In genomic region chr2:5939319-5939718, GRCm38 (mm10) we compare ENCODE assay signal across 20 mouse cellular contexts. TPM values are rescaled to one million over a fixed set of nuclear protein-coding genes. Genes with fewer than 3 reads are reported as not detected.
DNase-seq lines count a peak whose midpoint lies in the region; ATAC-seq and TF ChIP-seq lines count a peak whose summit lies in the region.
"Had no signal": no experiment of that assay in that cellular context is flagged by ENCODE, and none has a peak within 500 bp of the region (broad histone marks: within the 10 kb centered on the region; RNA-seq: fewer than 3 reads in every experiment).

No protein-coding gene starts in this region.

- H3K27ac ChIP-seq in liver, embryonic 12.5 days, result no peak overlapping the region
- no peak overlapping the region for H3K27ac ChIP-seq in liver, embryonic 11.5 days (ENCODE audit: low read depth, low read length)
- H3K27ac ChIP-seq in liver, postnatal 0 days (ENCODE audit: low read depth), result no peak overlapping the region
- H3K27ac ChIP-seq in intestine, embryonic 15.5 days, result no peak overlapping the region
- H3K27ac ChIP-seq: embryonic facial prominence, embryonic 10.5 days; embryonic facial prominence, embryonic 12.5 days; forebrain, embryonic 13.5 days; forebrain, embryonic 15.5 days had no signal

- peaks cover 43% of the 10 kb centered on the region for H3K4me1 ChIP-seq in liver, embryonic 12.5 days
- H3K4me1 ChIP-seq in liver, embryonic 11.5 days (replicated peaks; ENCODE audit: control insufficient read depth, insufficient read depth, low read length), result 0 out of 2 replicates have a peak, but pooled peaks cover 8% of the 10 kb centered on the region
- peaks cover 7% of the 10 kb centered on the region; the same call in 1 of the 2 replicates for H3K4me1 ChIP-seq in liver, postnatal 0 days (ENCODE audit: insufficient read depth)
- H3K4me1 ChIP-seq in intestine, embryonic 15.5 days (replicated peaks), result no peaks in the 10 kb centered on the region
- H3K4me1 ChIP-seq: embryonic facial prominence, embryonic 12.5 days had no signal

- TF ChIP-seq EP300 in liver, postnatal 0 days (IDR thresholded peaks at IDR 0.05; ENCODE audit: low read depth), result no peak

- no peak overlapping the region for H3K9ac ChIP-seq in liver, embryonic 12.5 days
- no peak overlapping the region for H3K9ac ChIP-seq in liver, embryonic 11.5 days (ENCODE audit: low read depth, low read length)
- H3K9ac ChIP-seq in liver, postnatal 0 days (replicated peaks), result no peak overlapping the region
- no peak overlapping the region for H3K9ac ChIP-seq in intestine, embryonic 15.5 days
- H3K9ac ChIP-seq: embryonic facial prominence, embryonic 12.5 days; forebrain, embryonic 13.5 days; forebrain, embryonic 15.5 days; forebrain, postnatal 0 days had no signal

- no peak for DNase-seq in liver, embryonic 11.5 days (ENCODE audit: low spot score)
- DNase-seq in c-Kit-positive CD71-positive TER-119-negative erythroid progenitor cells, embryonic 14.5 days (ENCODE audit: low read depth), result peak; percentile 23
- no peak for DNase-seq in liver, postnatal 0 days
- DNase-seq in right cerebral cortex, adult 2 months (ENCODE audit: low spot score in 2 of 2), result no peak
- DNase-seq: adrenal gland, adult 2 months; adrenal gland, postnatal 10 days; adrenal gland, postnatal 25 days; cerebellum, adult 11-12 months; cerebellum, adult 2 months; cerebellum, adult 9-10 months; cerebellum, postnatal 10 days; cerebellum, postnatal 25 days; forebrain, postnatal 0 days had no signal

- H3K4me3 ChIP-seq in liver, embryonic 12.5 days, result no peak overlapping the region
- H3K4me3 ChIP-seq in liver, embryonic 11.5 days (ENCODE audit: low read depth, low read length), result no peak overlapping the region
- H3K4me3 ChIP-seq in liver, postnatal 0 days (ENCODE audit: low read depth, low read length), result no peak overlapping the region
- H3K4me3 ChIP-seq in intestine, embryonic 15.5 days (replicated peaks), result no peak overlapping the region
- H3K4me3 ChIP-seq: embryonic facial prominence, embryonic 10.5 days; embryonic facial prominence, embryonic 12.5 days; forebrain, embryonic 13.5 days; forebrain, embryonic 15.5 days had no signal

- no peak for TF ChIP-seq CTCF in liver, postnatal 0 days (IDR thresholded peaks at IDR 0.05; ENCODE audit: low read depth)

- H3K36me3 ChIP-seq in liver, embryonic 12.5 days, result no peaks in the 10 kb centered on the region
- no peaks in the 10 kb centered on the region for H3K36me3 ChIP-seq in liver, embryonic 11.5 days (ENCODE audit: control insufficient read depth, insufficient read depth, low read length)
- no peaks in the 10 kb centered on the region for H3K36me3 ChIP-seq in liver, postnatal 0 days (replicated peaks; ENCODE audit: insufficient read depth, low read length)
- no peaks in the 10 kb centered on the region for H3K36me3 ChIP-seq in intestine, embryonic 15.5 days
- H3K36me3 ChIP-seq: embryonic facial prominence, embryonic 10.5 days; embryonic facial prominence, embryonic 12.5 days; forebrain, embryonic 15.5 days had no signal

- 40% methylated on average over 3 of the region's 3 CpGs for WGBS in liver, embryonic 12.5 days (ENCODE audit: insufficient replicate concordance)
- 63% methylated on average over 3 of the region's 3 CpGs for WGBS in liver, embryonic 11.5 days
- 56% methylated on average over 3 of the region's 3 CpGs for WGBS in liver, postnatal 0 days (ENCODE audit: insufficient replicate concordance)
- WGBS in intestine, embryonic 15.5 days, result 83% methylated on average over 3 of the region's 3 CpGs

- 0 out of 2 replicates have a peak overlapping the region, but pooled peaks have one; percentile 8 for H3K4me2 ChIP-seq in liver, embryonic 12.5 days
- H3K4me2 ChIP-seq in liver, embryonic 11.5 days, result no peak overlapping the region
- H3K4me2 ChIP-seq in liver, postnatal 0 days (ENCODE audit: low read depth, low read length), result peak overlapping the region; percentile 26; the same call in 1 of the 2 replicates
- no peak overlapping the region for H3K4me2 ChIP-seq in intestine, embryonic 15.5 days (replicated peaks)
- H3K4me2 ChIP-seq: embryonic facial prominence, embryonic 12.5 days; forebrain, embryonic 13.5 days; forebrain, embryonic 15.5 days had no signal

- no peaks in the 10 kb centered on the region for H3K9me3 ChIP-seq in liver, embryonic 12.5 days (replicated peaks)
- H3K9me3 ChIP-seq in liver, embryonic 11.5 days (ENCODE audit: control insufficient read depth, low read length), result no peaks in the 10 kb centered on the region
- H3K9me3 ChIP-seq in liver, postnatal 0 days (ENCODE audit: low read length), result no peaks in the 10 kb centered on the region
- H3K9me3 ChIP-seq in intestine, embryonic 15.5 days, result no peaks in the 10 kb centered on the region
- H3K9me3 ChIP-seq: embryonic facial prominence, embryonic 10.5 days; embryonic facial prominence, embryonic 12.5 days; forebrain, embryonic 13.5 days; forebrain, embryonic 15.5 days had no signal

- ATAC-seq in liver, embryonic 12.5 days, result no peak
- ATAC-seq in liver, embryonic 11.5 days (replicated peaks; ENCODE audit: low FRiP score), result no peak
- no peak for ATAC-seq in liver, postnatal 0 days
- ATAC-seq in intestine, embryonic 15.5 days, result no peak
- ATAC-seq: forebrain, embryonic 13.5 days; forebrain, embryonic 15.5 days; forebrain, postnatal 0 days; Patski had no signal

- no peaks in the 10 kb centered on the region for H3K27me3 ChIP-seq in liver, embryonic 12.5 days (replicated peaks)
- no peaks in the 10 kb centered on the region for H3K27me3 ChIP-seq in liver, embryonic 11.5 days (replicated peaks; ENCODE audit: control insufficient read depth, insufficient read depth, low read length)
- H3K27me3 ChIP-seq in liver, postnatal 0 days (ENCODE audit: insufficient read depth, low read length), result no peaks in the 10 kb centered on the region
- no peaks in the 10 kb centered on the region for H3K27me3 ChIP-seq in intestine, embryonic 15.5 days (replicated peaks)
- H3K27me3 ChIP-seq: embryonic facial prominence, embryonic 12.5 days; forebrain, embryonic 13.5 days; forebrain, embryonic 15.5 days had no signal

RNA-seq across cellular contexts. Expression of gene Dhtkd1, which starts 3.3 kb away (rescaled TPM):
- polyA plus RNA-seq in liver, embryonic 12.5 days (2016; fragmentation: Nextera tagmentation; extraction: Ambion mirVana), result 2.3 and 3.1 TPM in 2 replicates
- polyA plus RNA-seq in liver, embryonic 11.5 days (2014; fragmentation: Nextera tagmentation; extraction: Ambion mirVana), result 3.5 and 4.8 TPM in 2 replicates
- polyA plus RNA-seq in liver, postnatal 0 days (2015; fragmentation: Nextera tagmentation; extraction: Ambion mirVana), result 5.3 TPM in 2 replicates
- polyA plus RNA-seq in intestine, embryonic 15.5 days (2015; fragmentation: Nextera tagmentation; extraction: Ambion mirVana), result 2.8 and 3.5 TPM in 2 replicates

RNA-seq across cellular contexts. Expression of gene Upf2, which starts 11.9 kb away (rescaled TPM):
- 6.8 and 7.4 TPM in 2 replicates for polyA plus RNA-seq in liver, embryonic 12.5 days (2016; fragmentation: Nextera tagmentation; extraction: Ambion mirVana)
- 10.4 and 10.7 TPM in 2 replicates for polyA plus RNA-seq in liver, embryonic 11.5 days (2014; fragmentation: Nextera tagmentation; extraction: Ambion mirVana)
- 2.8 and 3.3 TPM in 2 replicates for polyA plus RNA-seq in liver, postnatal 0 days (2015; fragmentation: Nextera tagmentation; extraction: Ambion mirVana)
- polyA plus RNA-seq in intestine, embryonic 15.5 days (2015; fragmentation: Nextera tagmentation; extraction: Ambion mirVana), result 8.4 and 9.1 TPM in 2 replicates

RNA-seq across cellular contexts. Expression of gene Sec61a2, which starts 44.1 kb away (rescaled TPM):
- polyA plus RNA-seq in liver, embryonic 12.5 days (2016; fragmentation: Nextera tagmentation; extraction: Ambion mirVana), result 22.8 and 24.2 TPM in 2 replicates
- polyA plus RNA-seq in liver, embryonic 11.5 days (2014; fragmentation: Nextera tagmentation; extraction: Ambion mirVana), result 48.1 and 51.8 TPM in 2 replicates
- 8.3 and 9.5 TPM in 2 replicates for polyA plus RNA-seq in liver, postnatal 0 days (2015; fragmentation: Nextera tagmentation; extraction: Ambion mirVana)
- 62.3 and 64.8 TPM in 2 replicates for polyA plus RNA-seq in intestine, embryonic 15.5 days (2015; fragmentation: Nextera tagmentation; extraction: Ambion mirVana)

Comparison
In these comparisons a context has a peak if more than half of its experiments do, and no peak if none do; other contexts are left out.
1. H3K4me2 ChIP-seq: peak in liver, embryonic 12.5 days (single experiment) and liver, postnatal 0 days (single experiment); none in liver, embryonic 11.5 days (single experiment) and intestine, embryonic 15.5 days (single experiment).